Mouse (Mus musculus) forebrain, embryonic 13.5 days (tissue): ENCODE measurements at regions not wholly inside any gene's neighbourhood (a gene's known extent, or its start where the extent isn't known, plus 50 kb on each side); places are given as distances from the start of the nearest gene placed in this dataset.

Experiments used
- ATAC-seq: fragments of 200-750 bp; cut with Nextera tagmentation; 2 replicates; pipeline ENCODE4 v1.8.0; 2017
- H3K27ac ChIP-seq: fragments of 300-500 bp; sonication (generic); 2 replicates; pipeline ENCODE4 v1.5.1; 2015; ENCODE audit warnings: inconsistent platforms, mild to moderate bottlenecking, moderate library complexity
- H3K27me3 ChIP-seq: fragments of 300-500 bp; sonication (generic); 2 replicates; pipeline ENCODE4 v1.6.1; 2015; ENCODE audit warnings: mild to moderate bottlenecking, inconsistent platforms
- H3K36me3 ChIP-seq: fragments of 300-500 bp; sonication (generic); 2 replicates; pipeline ENCODE4 v1.6.1; 2015; ENCODE audit warnings: mild to moderate bottlenecking, inconsistent platforms; ENCODE audit not compliant: poor library complexity, severe bottlenecking
- H3K4me1 ChIP-seq: fragments of 300-500 bp; sonication (generic); 2 replicates; pipeline ENCODE4 v1.6.1; 2015; ENCODE audit warnings: inconsistent platforms
- H3K4me2 ChIP-seq: fragments of 300-500 bp; sonication (generic); 2 replicates; pipeline ENCODE4 v1.6.1; 2015; ENCODE audit warnings: inconsistent platforms, mild to moderate bottlenecking, moderate library complexity
- H3K4me3 ChIP-seq: fragments of 300-500 bp; sonication (generic); 2 replicates; pipeline ENCODE4 v1.5.1; 2015; ENCODE audit warnings: mild to moderate bottlenecking, inconsistent platforms
- H3K9ac ChIP-seq: fragments of 300-500 bp; sonication (generic); 2 replicates; pipeline ENCODE4 v1.6.1; 2015; ENCODE audit warnings: mild to moderate bottlenecking, inconsistent platforms
- H3K9me3 ChIP-seq: fragments of 300-500 bp; sonication (generic); replicated peaks from 2 replicates; pipeline ENCODE4 v1.6.1; 2016; ENCODE audit warnings: inconsistent platforms
- WGBS: fragments of 180-500 bp; shearing (Covaris S2); methylation state at CpG from one replicate; pipeline ENCODE4 v1.1.7; 2015; 5-methylcytosine and 5-hydroxymethylcytosine counted together

GRCm38 (mm10) chr8:28267277-28267676 lies 819.8 kb downstream of the Poteg start:
- ATAC-seq: no peak
- no peaks in the 10 kb centered on the region for H3K4me1 ChIP-seq
- WGBS: 76% methylated on average over 5 of the region's 5 CpGs
- H3K4me3 ChIP-seq: no peak overlapping the region
- no peak overlapping the region for H3K9ac ChIP-seq
- no peaks in the 10 kb centered on the region for H3K9me3 ChIP-seq
- no peak overlapping the region for H3K27ac ChIP-seq
- no peaks in the 10 kb centered on the region for H3K36me3 ChIP-seq
- H3K4me2 ChIP-seq: no peak overlapping the region
- H3K27me3 ChIP-seq: no peaks in the 10 kb centered on the region

- Histone ChIP-seq H3K4me3 (no peak overlapping the region), H3K36me3 (no peaks in the 10 kb centered on the region), H3K9ac (no peak overlapping the region), H3K27ac (no peak overlapping the region), H3K4me2 (no peak overlapping the region), H3K27me3 (no peaks in the 10 kb centered on the region), H3K4me1 (no peaks in the 10 kb centered on the region), H3K9me3 (no peaks in the 10 kb centered on the region)
- peak; percentile 50; the same call in 1 of the 2 replicates for ATAC-seq
- 82% methylated on average over 2 of the region's 2 CpGs for WGBS
These were observed 836.8 kb downstream of the Poteg start for GRCm38 (mm10) chr8:28284257-28284656.

GRCm38 (mm10) chr8:28298896-28299793 lies 851.7 kb downstream of the Poteg start:
- ATAC-seq: peak; percentile 79; the same call in 1 of the 2 replicates

GRCm38 (mm10) chr8:28317081-28317480 lies 869.6 kb downstream of the Poteg start:
- WGBS: 73% methylated on average over 1 of the region's 1 CpGs
- no peaks in the 10 kb centered on the region for H3K9me3 ChIP-seq
- H3K4me3 ChIP-seq: no peak overlapping the region
- ATAC-seq: no peak
- no peaks in the 10 kb centered on the region for H3K27me3 ChIP-seq
- no peak overlapping the region for H3K9ac ChIP-seq
- no peaks in the 10 kb centered on the region for H3K36me3 ChIP-seq
- H3K4me2 ChIP-seq: no peak overlapping the region
- no peak overlapping the region for H3K27ac ChIP-seq
- H3K4me1 ChIP-seq: no peaks in the 10 kb centered on the region

More at GRCm38 (mm10) chr8:28298896-28299793, 851.7 kb downstream of the Poteg start:
- Histone ChIP-seq H3K4me2 (no peak overlapping the region), H3K27ac (no peak overlapping the region), H3K9ac (no peak overlapping the region), H3K4me1 (peaks cover 10% of the 10 kb centered on the region), H3K36me3 (no peaks in the 10 kb centered on the region), H3K4me3 (no peak overlapping the region), H3K27me3 (no peaks in the 10 kb centered on the region), H3K9me3 (no peaks in the 10 kb centered on the region)
- WGBS: 62% methylated on average over 5 of the region's 5 CpGs

- no peak overlapping the region for H3K9ac ChIP-seq
- H3K4me3 ChIP-seq: no peak overlapping the region
- no peak overlapping the region for H3K27ac ChIP-seq
- no peaks in the 10 kb centered on the region for H3K4me1 ChIP-seq
- ATAC-seq: no peak
- no peaks in the 10 kb centered on the region for H3K27me3 ChIP-seq
- no peaks in the 10 kb centered on the region for H3K36me3 ChIP-seq
- no peaks in the 10 kb centered on the region for H3K9me3 ChIP-seq
- 93% methylated on average over 1 of the region's 1 CpGs for WGBS
- H3K4me2 ChIP-seq: no peak overlapping the region
These were observed 885.9 kb downstream of the Poteg start for GRCm38 (mm10) chr8:28333388-28333787.

GRCm38 (mm10) chr8:28337484-28337883 lies 890.0 kb downstream of the Poteg start:
- Histone ChIP-seq H3K27ac (no peak overlapping the region), H3K9ac (no peak overlapping the region), H3K27me3 (no peaks in the 10 kb centered on the region), H3K36me3 (no peaks in the 10 kb centered on the region), H3K4me3 (no peak overlapping the region), H3K9me3 (no peaks in the 10 kb centered on the region), H3K4me2 (no peak overlapping the region), H3K4me1 (no peaks in the 10 kb centered on the region)
- ATAC-seq: no peak
- WGBS: 84% methylated on average over 4 of the region's 4 CpGs

GRCm38 (mm10) chr8:28341236-28341635 lies 893.8 kb downstream of the Poteg start:
- WGBS: 87% methylated on average over 11 of the region's 11 CpGs

GRCm38 (mm10) chr8:28366470-28366869 lies 919.0 kb downstream of the Poteg start:
- Histone ChIP-seq H3K4me3 (no peak overlapping the region), H3K27me3 (no peaks in the 10 kb centered on the region), H3K27ac (no peak overlapping the region), H3K9ac (no peak overlapping the region), H3K4me2 (no peak overlapping the region), H3K9me3 (no peaks in the 10 kb centered on the region), H3K4me1 (no peaks in the 10 kb centered on the region), H3K36me3 (no peaks in the 10 kb centered on the region)
- no peak; the same call in 1 of the 2 replicates for ATAC-seq

More at GRCm38 (mm10) chr8:28341236-28341635, 893.8 kb downstream of the Poteg start:
- H3K27me3 ChIP-seq: no peaks in the 10 kb centered on the region
- H3K4me1 ChIP-seq: no peaks in the 10 kb centered on the region
- H3K4me3 ChIP-seq: no peak overlapping the region
- H3K27ac ChIP-seq: no peak overlapping the region
- H3K36me3 ChIP-seq: no peaks in the 10 kb centered on the region
- no peak for ATAC-seq
- no peak overlapping the region for H3K4me2 ChIP-seq
- no peak overlapping the region for H3K9ac ChIP-seq
- H3K9me3 ChIP-seq: no peaks in the 10 kb centered on the region

- no peaks in the 10 kb centered on the region for H3K36me3 ChIP-seq
- no peak overlapping the region for H3K9ac ChIP-seq
- H3K4me3 ChIP-seq: no peak overlapping the region
- H3K4me2 ChIP-seq: no peak overlapping the region
- WGBS: 80% methylated on average over 3 of the region's 3 CpGs
- no peaks in the 10 kb centered on the region for H3K9me3 ChIP-seq
- ATAC-seq: no peak
- no peaks in the 10 kb centered on the region for H3K4me1 ChIP-seq
- H3K27ac ChIP-seq: no peak overlapping the region
- H3K27me3 ChIP-seq: no peaks in the 10 kb centered on the region
These were observed 919.9 kb downstream of the Poteg start for GRCm38 (mm10) chr8:28367361-28367760.

GRCm38 (mm10) chr8:28371752-28372151 lies 924.3 kb downstream of the Poteg start:
- no peak overlapping the region for H3K4me2 ChIP-seq
- WGBS: 84% methylated on average over 1 of the region's 1 CpGs
- H3K4me1 ChIP-seq: no peaks in the 10 kb centered on the region
- no peaks in the 10 kb centered on the region for H3K36me3 ChIP-seq
- no peak for ATAC-seq
- no peak overlapping the region for H3K9ac ChIP-seq
- no peak overlapping the region for H3K4me3 ChIP-seq
- H3K27me3 ChIP-seq: no peaks in the 10 kb centered on the region
- no peaks in the 10 kb centered on the region for H3K9me3 ChIP-seq
- no peak overlapping the region for H3K27ac ChIP-seq

- Histone ChIP-seq H3K27me3 (no peaks in the 10 kb centered on the region), H3K4me2 (no peak overlapping the region), H3K36me3 (no peaks in the 10 kb centered on the region), H3K4me1 (peaks cover 11% of the 10 kb centered on the region), H3K27ac (no peak overlapping the region), H3K9me3 (no peaks in the 10 kb centered on the region), H3K9ac (no peak overlapping the region), H3K4me3 (no peak overlapping the region)
- WGBS: 43% methylated on average over 1 of the region's 1 CpGs
- no peak for ATAC-seq
These were observed 952.7 kb downstream of the Poteg start for GRCm38 (mm10) chr8:28400141-28400540.

GRCm38 (mm10) chr8:28427544-28428135 lies 980.2 kb downstream of the Poteg start:
- H3K36me3 ChIP-seq: no peaks in the 10 kb centered on the region
- 40% methylated on average over 7 of the region's 7 CpGs for WGBS
- no peak overlapping the region for H3K4me3 ChIP-seq
- no peaks in the 10 kb centered on the region for H3K9me3 ChIP-seq
- H3K27me3 ChIP-seq: no peaks in the 10 kb centered on the region
- no peaks in the 10 kb centered on the region for H3K4me1 ChIP-seq
- no peak overlapping the region for H3K27ac ChIP-seq
- no peak for ATAC-seq
- H3K9ac ChIP-seq: no peak overlapping the region
- H3K4me2 ChIP-seq: no peak overlapping the region
